Mouse (Mus musculus): ENCODE results near the gene Hoxb7.

The Hoxb7 gene

DNA sequence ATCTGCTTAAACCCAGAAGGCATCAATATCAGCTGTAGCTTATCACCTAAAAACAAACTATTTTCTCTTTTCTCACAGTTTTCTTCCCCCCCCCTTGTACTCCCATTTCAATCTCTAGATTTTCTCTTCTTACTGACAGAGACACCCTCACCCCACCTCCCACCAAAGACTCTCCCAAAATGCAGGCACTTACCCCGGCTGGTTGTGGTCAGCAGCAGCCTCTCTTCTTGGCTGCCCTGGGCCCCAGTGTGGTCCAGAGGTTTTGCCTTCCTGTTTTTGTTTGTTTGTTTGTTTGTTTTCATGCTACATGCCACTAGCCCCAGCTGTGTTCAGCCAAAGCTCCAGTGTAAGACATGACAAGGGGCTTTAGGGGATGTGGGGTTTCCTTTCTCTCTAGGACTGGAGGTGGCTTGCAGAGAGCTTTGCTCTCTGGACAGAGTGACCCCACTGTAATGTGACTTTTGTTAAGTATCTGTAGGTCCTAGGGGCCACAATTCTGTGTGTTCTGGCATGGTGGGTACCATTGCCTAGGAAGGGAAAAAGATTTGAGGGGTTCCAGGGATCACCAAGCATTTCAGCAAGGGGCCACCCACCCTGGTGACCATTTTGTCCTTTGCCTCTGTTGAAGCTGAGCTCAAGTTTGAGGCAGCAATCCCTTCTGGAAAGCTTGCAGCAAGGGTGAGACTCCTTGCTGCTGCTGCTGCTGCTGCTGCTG lies 18.2 kb upstream of the Hoxb7 start:
- DNase-seq, result no peak

GRCm38 (mm10) chr11:96269869-96270268 lies 16.6 kb upstream of the Hoxb7 start:
- DNase-seq, result peak; percentile 37

DNA sequence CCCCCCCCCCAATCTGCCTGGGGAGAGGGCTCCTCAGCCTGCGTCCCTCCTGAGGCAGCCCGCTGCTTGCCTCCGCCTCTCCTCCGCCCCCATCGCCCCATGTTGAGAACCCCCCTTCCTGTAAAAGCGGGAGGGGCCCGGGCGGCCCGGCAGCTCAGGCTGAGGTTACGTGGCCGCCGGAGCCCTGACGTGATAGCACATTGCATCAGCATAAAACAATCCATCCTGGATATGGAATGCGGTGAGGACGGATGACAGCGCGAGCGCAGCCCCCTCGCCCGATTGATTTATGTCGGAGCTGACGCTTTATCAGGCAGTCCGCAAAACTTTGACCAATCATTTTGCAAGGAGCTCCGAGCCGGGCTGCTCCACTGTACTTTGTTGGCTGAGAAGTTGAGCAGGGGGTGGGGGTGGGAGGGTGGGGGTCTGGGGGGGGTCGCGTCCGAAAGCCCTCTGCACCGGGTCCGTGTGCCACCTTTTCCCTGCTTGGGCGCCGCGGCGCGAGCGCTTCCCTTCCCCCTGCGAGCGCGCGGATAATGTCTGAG lies 15.4 kb upstream of the Hoxb7 start, which contains the start of gene Hoxb9:
Gene Hoxb9 (plus strand): TSS at position 462 of the 545 bp plus-strand sequence.
- no peak for DNase-seq

GRCm38 (mm10) chr11:96271541-96272011 lies 14.8 kb upstream of the Hoxb7 start:
- DNase-seq, result no peak

GRCm38 (mm10) chr11:96272024-96272921 lies 14.2 kb upstream of the Hoxb7 start:
- no peak for DNase-seq

DNA sequence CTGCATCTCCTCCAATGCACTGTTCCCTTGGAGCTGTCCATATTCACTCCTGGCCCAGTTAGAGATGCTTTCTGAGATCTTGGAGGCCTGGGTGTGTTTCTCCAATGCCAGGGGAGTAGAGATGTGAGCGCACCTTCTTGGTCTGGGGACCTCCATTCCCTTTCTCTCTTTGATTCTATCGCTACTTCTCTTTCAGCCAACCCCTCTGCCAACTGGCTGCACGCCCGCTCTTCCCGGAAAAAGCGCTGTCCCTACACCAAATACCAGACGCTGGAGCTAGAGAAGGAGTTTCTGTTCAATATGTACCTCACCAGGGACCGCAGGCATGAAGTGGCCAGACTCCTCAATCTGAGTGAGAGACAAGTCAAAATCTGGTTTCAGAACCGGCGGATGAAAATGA lies 12.0 kb upstream of the Hoxb7 start:
- no peak for DNase-seq

GRCm38 (mm10) chr11:96275896-96276295 lies 10.5 kb upstream of the Hoxb7 start:
- no peak for DNase-seq

DNA sequence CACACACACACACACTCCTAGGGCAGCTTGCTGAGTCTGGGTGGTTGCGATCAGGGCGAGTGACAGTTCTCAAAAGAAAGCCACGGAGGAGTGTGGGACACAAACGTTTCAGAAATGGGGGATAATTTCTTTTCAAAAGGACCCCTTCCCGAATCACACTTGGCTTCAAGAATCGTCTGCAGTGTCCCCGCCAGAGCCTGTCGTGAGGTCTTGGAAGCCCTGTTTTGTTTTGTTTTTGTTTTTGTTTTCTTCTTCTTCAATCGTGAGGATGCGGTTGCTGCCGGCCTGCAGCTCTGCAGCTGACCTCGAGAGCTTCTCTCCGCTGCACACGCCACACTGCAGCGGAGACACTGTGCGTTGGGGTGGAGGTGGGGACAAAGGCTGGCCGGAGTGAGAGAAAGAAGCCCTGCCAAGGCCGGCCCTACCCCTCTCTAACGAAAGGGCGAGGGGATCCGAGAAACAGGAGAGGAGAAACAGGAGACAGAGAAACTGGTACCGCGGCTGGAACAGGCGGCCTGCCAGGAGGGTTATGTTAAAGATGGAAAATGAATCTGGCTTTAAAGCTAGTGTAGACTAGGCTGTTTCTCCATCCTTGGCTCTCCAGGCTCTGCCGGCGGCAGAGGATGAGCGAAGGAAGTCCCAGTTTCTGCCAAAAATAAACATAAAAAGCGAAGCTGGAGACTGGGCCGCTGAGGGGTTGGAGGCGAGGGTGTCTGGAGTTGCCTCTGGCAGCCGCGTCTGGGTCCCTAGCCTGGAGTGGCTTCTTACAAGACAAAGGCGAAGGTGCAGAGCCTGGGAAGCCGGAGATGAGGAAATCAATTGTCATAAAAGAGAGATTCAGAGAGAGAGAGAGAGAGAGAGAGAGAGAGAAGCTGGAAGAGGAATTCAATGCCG lies 9.0 kb upstream of the Hoxb7 start:
- DNase-seq, result no peak

DNA sequence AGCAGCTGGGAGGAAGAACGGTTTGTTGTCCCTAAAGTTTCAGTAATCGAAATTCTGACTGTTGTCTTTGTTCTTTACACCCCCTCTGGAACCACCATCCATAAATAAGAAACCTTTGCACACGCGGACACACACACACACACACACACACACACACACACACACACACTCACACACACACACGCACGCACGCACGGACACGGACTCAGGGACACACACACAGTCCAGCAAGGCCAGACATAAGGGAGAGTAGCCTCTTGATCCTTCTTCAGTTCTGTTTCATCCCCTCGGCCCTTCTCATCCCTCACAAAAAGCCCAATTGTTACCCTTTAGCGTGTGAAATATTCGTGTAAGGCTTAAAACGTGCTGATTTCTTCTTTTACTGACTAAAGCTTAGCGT lies 8.1 kb upstream of the Hoxb7 start:
- DNase-seq, result no peak

DNA sequence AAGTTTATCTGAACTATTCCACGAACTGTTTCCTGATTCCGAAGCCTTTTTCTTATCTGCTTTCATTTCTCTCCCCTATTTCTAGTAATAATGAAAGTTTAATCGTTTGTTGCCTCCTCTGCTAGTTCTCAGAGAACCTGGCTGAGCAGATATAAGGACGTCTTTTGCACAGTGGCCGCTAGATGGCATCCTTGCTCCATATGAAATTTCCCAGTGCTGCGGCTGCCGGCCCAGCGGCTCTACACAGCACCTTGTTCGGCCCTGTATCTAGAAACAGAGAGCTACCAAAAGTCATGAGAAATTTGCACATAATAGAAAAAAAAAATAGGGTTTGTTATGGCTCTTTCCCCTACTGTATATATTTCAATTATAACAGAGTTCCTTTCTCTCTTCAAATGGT lies 7.7 kb upstream of the Hoxb7 start:
- DNase-seq, result peak; percentile 89

- no peak for DNase-seq
Observed at GRCm38 (mm10) chr11:96279421-96280233, 6.8 kb upstream of the Hoxb7 start.

DNA sequence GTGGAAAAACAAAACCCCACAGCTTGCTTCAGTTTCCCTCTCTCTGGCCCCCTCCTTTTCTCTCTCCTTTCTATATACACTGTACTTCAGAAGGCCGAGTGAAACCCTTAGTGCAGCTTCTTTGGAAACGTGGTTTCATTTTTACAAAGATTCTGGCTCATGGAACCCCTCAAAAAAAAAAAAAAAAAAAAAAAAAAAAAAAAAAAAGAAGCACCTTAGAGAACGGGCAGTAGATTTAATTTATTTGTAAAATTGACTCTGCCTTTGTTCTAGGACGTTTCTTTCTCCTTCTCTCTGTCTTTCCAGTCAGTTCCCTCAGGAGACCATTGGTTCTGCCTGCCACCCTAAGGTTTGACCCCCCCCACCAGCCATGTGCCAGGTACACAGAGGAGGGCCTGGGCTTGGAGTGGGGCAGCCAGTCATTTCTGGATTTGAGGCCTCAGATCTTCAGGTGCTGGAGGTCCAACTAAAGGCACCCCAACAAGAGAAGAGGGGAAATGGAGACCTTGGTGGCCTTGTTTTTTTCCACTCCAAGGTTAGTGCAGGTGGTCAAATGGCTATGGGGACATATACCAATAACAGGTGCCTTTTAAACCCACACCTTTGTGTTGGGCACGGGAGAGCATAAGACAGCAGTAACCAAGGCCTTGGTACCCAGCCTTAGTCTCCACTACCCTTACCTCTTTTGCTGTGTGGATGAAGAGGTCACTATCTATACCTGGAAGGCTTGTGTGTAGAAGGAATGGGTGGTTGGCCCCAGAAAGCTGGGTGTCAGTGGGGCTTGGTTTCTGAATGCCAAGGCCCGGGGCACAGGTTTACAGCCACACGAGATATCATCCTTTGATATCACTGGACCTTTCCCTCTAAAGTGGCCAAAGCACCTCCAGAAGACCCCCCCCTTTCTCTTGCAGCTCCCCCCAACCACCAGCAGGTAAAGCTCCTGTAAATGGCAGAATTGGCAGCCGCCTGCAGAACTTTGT lies 5.7 kb upstream of the Hoxb7 start:
- DNase-seq, result no peak

GRCm38 (mm10) chr11:96281396-96281795 lies 5.0 kb upstream of the Hoxb7 start:
- no peak for DNase-seq

- no peak for DNase-seq
Observed at GRCm38 (mm10) chr11:96281855-96282570, 4.4 kb upstream of the Hoxb7 start, which contains the start of gene Hoxb8. TSS of gene Hoxb8 (plus strand) at chr11:96281905.

DNA sequence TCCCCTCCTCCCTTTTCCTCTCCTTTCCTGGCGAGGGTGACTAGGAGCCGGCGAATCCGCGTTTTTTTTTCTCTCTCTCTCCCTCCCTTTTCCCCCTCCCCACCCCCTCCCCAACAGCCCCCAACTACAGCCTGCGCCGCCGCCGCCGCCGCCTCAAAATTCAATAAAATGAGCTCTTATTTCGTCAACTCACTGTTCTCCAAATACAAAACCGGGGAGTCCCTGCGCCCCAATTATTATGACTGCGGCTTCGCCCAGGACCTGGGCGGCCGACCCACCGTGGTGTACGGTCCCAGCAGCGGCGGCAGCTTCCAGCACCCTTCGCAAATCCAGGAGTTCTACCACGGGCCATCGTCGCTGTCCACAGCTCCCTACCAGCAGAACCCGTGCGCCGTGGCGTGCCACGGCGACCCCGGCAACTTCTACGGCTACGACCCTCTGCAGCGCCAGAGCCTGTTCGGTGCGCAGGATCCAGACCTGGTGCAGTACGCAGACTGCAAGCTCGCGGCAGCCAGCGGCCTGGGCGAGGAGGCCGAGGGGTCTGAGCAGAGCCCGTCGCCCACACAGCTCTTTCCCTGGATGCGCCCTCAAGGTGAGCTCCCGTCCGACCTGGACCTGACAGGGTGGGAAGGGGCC lies 3.5 kb upstream of the Hoxb7 start:
- no peak for DNase-seq

- DNase-seq, result peak; percentile 78
Observed at GRCm38 (mm10) chr11:96284041-96284749, 2.2 kb upstream of the Hoxb7 start.

DNA sequence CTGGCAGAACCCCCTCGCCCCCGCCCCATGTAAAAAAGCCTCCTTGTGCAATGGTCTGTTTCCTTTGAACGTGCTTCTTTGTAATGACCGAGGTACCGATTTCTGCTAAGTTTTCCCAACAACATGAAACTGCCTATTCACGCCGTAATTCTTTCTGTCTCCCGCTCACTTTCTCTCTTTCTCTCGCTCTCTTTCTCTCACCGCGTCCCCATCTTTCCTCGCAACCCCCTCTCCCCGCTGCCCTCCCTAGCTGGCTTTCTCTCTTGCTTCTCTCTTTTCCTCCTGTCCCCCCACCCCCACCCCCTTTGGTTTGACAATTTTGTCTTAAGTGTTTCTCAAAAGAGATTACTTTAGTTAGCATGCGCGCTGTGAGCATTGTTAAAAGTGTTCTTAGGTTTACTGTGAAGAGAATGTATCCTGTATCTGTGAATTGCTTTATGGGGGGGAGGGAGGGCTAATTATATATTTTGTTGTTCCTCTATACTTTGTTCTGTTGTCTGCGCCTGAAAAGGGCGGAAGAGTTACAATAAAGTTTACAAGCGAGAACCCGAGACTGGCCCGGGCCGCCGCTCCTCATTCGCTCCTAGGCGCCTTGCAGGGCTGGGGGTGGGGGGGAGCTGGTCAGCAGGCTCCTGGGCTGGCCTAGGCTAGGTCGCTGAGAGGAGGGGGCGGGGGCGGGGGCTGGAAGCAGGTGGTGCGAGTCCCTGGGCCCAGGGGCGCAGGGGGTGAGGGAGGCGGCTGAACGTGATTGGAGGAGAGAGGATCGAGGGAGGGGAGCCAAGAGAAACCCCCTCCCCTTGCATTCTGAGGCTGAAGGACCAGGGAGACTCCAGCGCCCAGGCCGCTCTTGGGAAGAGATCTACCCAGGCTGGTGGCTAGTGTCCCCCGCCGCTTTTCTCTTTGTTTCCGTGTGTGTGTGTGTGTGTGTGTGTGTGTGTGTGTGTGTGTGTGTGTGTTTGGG lies 1.4 kb upstream of the Hoxb7 start:
- peak; percentile 43 for DNase-seq

Data from lung, postnatal 10 days (tissue).